Mouse (Mus musculus): ENCODE data around the gene Hacd4. TPM values are rescaled to one million over a fixed set of nuclear protein-coding genes. Genes with fewer than 3 reads are reported as not detected.

The Hacd4 gene
- polyA plus RNA-seq, 1 experiment from 2014 or later = 3.4 TPM

DNA sequence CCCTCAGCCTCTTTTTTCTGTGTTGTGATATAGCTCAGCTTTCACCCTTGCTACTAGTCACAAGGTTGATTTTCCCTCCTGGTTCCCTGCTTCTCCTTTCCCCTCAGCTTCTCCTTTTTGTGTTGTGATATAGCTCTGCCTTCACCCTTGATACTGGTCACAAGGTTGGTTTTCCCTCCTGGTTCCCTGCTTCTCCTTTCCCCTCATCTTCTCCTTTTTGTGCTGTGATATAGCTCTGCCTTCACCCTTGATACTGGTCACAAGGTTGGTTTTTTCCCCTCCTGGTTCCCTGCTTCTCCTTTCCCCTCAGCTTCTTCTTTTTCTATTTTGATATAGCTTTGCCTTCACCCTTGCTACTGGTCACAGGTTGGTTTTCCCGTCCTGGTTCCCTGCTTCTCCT lies 48.7 kb downstream of the Hacd4 start:
- H3K4me3 ChIP-seq (replicated peaks) = no peak overlapping the region
- H3K9ac ChIP-seq (replicated peaks) = no peak overlapping the region
- H3K9me3 ChIP-seq = no peaks in the 10 kb centered on the region
- H3K36me3 ChIP-seq = peaks cover 7% of the 10 kb centered on the region
- no peak for ATAC-seq
- H3K27ac ChIP-seq = no peak overlapping the region
- 67% methylated on average over 1 of the region's 1 CpGs for WGBS
- no peaks in the 10 kb centered on the region for H3K4me1 ChIP-seq (replicated peaks)
- H3K4me2 ChIP-seq (replicated peaks) = no peak overlapping the region
- no peaks in the 10 kb centered on the region for H3K27me3 ChIP-seq

DNA sequence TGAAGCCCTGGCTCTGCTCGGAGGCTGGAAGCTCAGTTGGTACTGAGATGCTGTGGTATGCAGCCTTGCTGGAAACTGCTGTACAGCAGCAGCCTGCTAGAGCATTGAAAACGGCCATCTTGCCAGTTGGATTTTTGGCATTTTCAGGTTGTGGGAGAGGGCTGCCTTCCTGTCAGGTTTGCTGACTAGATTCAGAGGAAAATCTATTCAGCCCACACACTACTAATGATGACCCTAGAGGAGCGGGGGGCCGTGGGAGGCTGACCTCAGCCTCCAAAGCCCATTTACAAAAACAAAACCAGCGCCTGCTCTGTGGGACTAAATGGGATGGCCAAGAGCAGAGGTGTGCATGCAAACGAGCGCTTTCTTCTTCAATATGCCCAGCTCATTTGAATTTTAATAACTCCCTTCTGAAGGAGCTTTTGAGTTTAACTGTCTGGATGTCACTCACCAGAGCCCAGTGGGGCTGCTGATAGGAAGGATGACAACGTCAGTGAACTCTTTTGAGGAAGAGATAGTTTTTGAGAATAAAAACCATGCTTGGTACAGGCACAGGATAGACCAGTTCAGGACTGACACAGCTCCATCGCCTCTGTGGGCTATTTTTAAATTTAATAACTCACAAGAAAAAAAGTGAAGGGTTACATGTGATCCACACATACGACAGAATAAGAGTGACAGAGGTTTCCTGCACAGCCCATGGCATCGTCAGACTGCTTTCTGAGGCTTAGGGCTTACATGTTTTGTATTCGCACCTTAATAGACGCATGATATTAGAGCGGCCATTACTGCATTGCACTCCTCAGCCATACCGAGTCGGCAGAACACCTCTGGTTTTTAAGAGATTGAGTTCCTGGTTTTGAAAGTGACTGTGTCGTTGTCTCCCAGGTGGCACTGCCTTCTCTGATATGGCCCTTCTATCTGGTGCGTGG lies 66.2 kb downstream of the Hacd4 start:
- Histone ChIP-seq H3K4me2 (replicated peaks) (peak overlapping the region; percentile 32), H3K4me1 (replicated peaks) (peaks cover 13% of the 10 kb centered on the region), H3K36me3 (no peaks in the 10 kb centered on the region), H3K9me3 (no peaks in the 10 kb centered on the region), H3K4me3 (replicated peaks) (no peak overlapping the region), H3K27me3 (no peaks in the 10 kb centered on the region), H3K9ac (replicated peaks) (no peak overlapping the region), H3K27ac (peak overlapping the region; percentile 73)
- ATAC-seq = peak; percentile 77
- WGBS = 44% methylated on average over 18 of the region's 18 CpGs

DNA sequence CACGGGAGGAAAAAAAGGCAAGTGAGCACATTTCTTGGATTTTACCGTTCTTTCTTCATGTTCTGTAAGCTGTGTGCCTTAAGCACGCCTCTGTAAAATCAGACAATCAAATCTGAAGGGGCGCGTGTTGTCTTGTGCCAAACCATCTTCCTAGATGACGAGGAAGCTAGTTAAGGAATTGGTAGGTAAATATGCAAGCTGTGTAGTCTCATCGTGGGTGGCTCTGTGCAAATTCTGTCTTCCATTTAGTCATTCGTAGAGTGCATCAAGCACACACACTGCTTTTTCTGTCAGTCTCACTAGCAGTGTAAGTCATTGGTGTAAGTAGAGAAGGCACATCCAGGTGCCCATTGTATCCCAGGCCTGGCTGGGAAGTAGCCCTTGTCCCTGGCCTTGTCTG lies 67.9 kb downstream of the Hacd4 start:
- no peak overlapping the region for H3K4me3 ChIP-seq (replicated peaks)
- no peak overlapping the region for H3K9ac ChIP-seq (replicated peaks)
- H3K27me3 ChIP-seq = no peaks in the 10 kb centered on the region
- H3K9me3 ChIP-seq = no peaks in the 10 kb centered on the region
- H3K4me2 ChIP-seq (replicated peaks) = no peak overlapping the region
- no peak for ATAC-seq
- WGBS = 89% methylated on average over 8 of the region's 8 CpGs
- H3K4me1 ChIP-seq (replicated peaks) = peaks cover 13% of the 10 kb centered on the region
- H3K36me3 ChIP-seq = no peaks in the 10 kb centered on the region
- no peak overlapping the region for H3K27ac ChIP-seq

DNA sequence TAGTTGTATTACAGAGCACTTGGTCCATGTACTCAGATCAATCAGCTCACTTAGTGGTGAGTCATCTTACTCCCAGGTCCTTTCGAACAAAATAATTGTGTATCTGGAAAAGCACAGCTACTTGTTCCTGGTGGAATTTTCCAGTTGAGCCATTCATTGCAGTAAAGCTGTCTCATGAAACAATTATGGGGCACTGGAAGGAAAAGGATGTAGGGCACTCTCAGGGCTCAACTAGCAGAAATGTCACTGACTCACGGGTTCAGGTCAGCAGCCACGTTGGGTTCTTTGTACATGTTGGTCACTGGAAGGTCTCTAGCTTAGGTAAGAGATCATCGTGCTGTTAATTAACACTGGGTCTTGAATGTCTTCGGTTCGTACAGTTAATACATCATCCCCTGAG lies 68.8 kb downstream of the Hacd4 start:
- Histone ChIP-seq H3K36me3 (no peaks in the 10 kb centered on the region), H3K9me3 (no peaks in the 10 kb centered on the region), H3K27me3 (no peaks in the 10 kb centered on the region), H3K4me2 (replicated peaks) (no peak overlapping the region), H3K27ac (no peak overlapping the region), H3K9ac (replicated peaks) (no peak overlapping the region), H3K4me3 (replicated peaks) (no peak overlapping the region), H3K4me1 (replicated peaks) (peaks cover 13% of the 10 kb centered on the region)
- no peak for ATAC-seq
- 96% methylated on average over 6 of the region's 6 CpGs for WGBS

DNA sequence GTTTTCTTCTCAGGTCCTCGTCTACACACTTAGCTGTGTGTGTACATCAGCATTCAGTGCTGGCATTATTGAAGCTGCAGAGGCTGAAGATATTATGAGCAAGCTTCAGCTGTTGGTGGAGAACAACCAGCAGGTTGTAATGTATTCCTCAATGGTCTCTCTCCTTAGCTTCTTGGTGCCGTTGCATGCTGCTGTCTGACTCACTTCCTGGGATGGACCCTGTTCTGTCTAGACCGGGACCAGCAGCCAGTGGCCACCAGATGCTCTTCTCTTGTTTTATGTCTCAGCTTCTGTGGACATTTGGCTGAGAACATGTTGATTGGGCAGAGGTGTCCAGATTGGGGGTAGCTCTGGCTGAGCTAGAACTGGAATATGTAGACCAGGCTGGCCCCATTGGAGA lies 81.3 kb downstream of the Hacd4 start:
- Histone ChIP-seq H3K9me3 (no peaks in the 10 kb centered on the region), H3K4me1 (replicated peaks) (peaks cover 3% of the 10 kb centered on the region; the same call in 1 of the 2 replicates), H3K27me3 (no peaks in the 10 kb centered on the region)

DNA sequence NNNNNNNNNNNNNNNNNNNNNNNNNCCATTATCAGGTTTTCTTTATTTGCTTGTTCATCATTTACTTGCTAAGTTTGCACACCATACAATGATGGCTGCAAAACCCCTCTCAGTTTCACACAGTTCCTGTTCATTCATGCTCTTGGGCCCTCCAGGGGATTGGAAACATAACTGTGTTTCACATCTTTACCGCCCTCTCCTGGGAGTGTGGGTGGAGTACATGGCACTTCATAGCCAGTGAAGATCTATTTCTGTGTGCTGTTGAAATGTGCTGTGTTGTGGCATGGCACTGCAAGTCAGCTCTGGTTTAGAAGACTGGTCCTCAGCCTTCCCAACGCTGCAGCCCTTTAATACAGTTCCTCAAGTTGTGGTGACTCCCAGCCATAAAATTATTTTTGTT lies 82.1 kb downstream of the Hacd4 start:
- Histone ChIP-seq H3K9ac (replicated peaks) (no peak overlapping the region), H3K36me3 (no peaks in the 10 kb centered on the region; the same call in 1 of the 2 replicates), H3K4me1 (replicated peaks) (peaks cover 3% of the 10 kb centered on the region; the same call in 1 of the 2 replicates), H3K27ac (no peak overlapping the region), H3K4me2 (replicated peaks) (no peak overlapping the region), H3K27me3 (no peaks in the 10 kb centered on the region), H3K4me3 (replicated peaks) (no peak overlapping the region), H3K9me3 (no peaks in the 10 kb centered on the region)
- 73% methylated on average over 2 of the region's 2 CpGs for WGBS
- no peak for ATAC-seq

More for the DNA sequence above, 81.3 kb downstream of the Hacd4 start:
- Histone ChIP-seq H3K4me2 (replicated peaks) (no peak overlapping the region), H3K36me3 (no peaks in the 10 kb centered on the region; the same call in 1 of the 2 replicates), H3K4me3 (replicated peaks) (no peak overlapping the region), H3K27ac (no peak overlapping the region), H3K9ac (replicated peaks) (no peak overlapping the region)
- WGBS = 93% methylated on average over 3 of the region's 3 CpGs
- ATAC-seq = no peak

DNA sequence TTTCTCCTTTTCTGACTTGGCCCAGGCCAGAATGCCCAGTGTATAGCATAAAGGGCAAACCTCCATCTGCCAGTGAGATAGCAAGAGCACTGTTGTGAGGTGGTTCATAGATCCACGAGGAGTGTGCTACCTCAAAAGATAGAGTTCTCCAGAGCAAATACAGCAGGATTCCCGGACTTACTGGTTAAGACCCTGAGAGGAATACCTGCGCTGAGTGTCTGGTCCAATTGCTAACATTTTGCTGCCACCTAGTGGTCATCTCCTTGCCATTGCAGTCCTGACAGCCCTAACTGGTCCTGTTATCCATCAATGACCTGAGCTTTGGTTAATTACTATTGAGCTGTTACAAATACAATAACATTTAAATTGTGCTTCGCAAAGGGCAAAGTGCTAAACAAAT lies 87.8 kb downstream of the Hacd4 start:
- H3K27me3 ChIP-seq = no peaks in the 10 kb centered on the region
- no peak overlapping the region for H3K4me2 ChIP-seq (replicated peaks)
- 2% methylated on average over 4 of the region's 4 CpGs for WGBS
- peaks cover 8% of the 10 kb centered on the region for H3K4me1 ChIP-seq (replicated peaks)
- no peak overlapping the region for H3K4me3 ChIP-seq (replicated peaks)
- no peak overlapping the region for H3K27ac ChIP-seq
- no peaks in the 10 kb centered on the region for H3K36me3 ChIP-seq
- no peaks in the 10 kb centered on the region for H3K9me3 ChIP-seq
- ATAC-seq = peak; percentile 91
- no peak overlapping the region for H3K9ac ChIP-seq (replicated peaks)

Other genes starting within 250 kb of the Hacd4 start
- not detected in 2 replicates for gene Ifnb1, start 83.8 kb upstream of the Hacd4 start, polyA plus RNA-seq (2015; fragmentation: Nextera tagmentation; extraction: Ambion mirVana)
- not detected in 2 replicates for gene Ifna15, start 119.3 kb upstream of the Hacd4 start, polyA plus RNA-seq (2015; fragmentation: Nextera tagmentation; extraction: Ambion mirVana)
- gene Ifna14, start 132.9 kb upstream of the Hacd4 start, polyA plus RNA-seq (2015; fragmentation: Nextera tagmentation; extraction: Ambion mirVana) = not detected in 2 replicates
- not detected in 2 replicates for gene Ifna9, start 153.5 kb upstream of the Hacd4 start, polyA plus RNA-seq (2015; fragmentation: Nextera tagmentation; extraction: Ambion mirVana)
- gene Ifna12, start 164.4 kb upstream of the Hacd4 start, polyA plus RNA-seq (2015; fragmentation: Nextera tagmentation; extraction: Ambion mirVana) = not detected in 2 replicates
- gene C87499, start 195.5 kb upstream of the Hacd4 start, polyA plus RNA-seq (2015; fragmentation: Nextera tagmentation; extraction: Ambion mirVana) = not detected in 2 replicates
- gene Ifna13, start 205.5 kb upstream of the Hacd4 start, polyA plus RNA-seq (2015; fragmentation: Nextera tagmentation; extraction: Ambion mirVana) = not detected in 2 replicates
- not detected in 2 replicates for gene Ifna16, start 238.0 kb upstream of the Hacd4 start, polyA plus RNA-seq (2015; fragmentation: Nextera tagmentation; extraction: Ambion mirVana)
- gene Ifna2, start 245.0 kb upstream of the Hacd4 start, polyA plus RNA-seq (2015; fragmentation: Nextera tagmentation; extraction: Ambion mirVana) = not detected in 2 replicates

Data from midbrain, embryonic 13.5 days (tissue).